Mouse (Mus musculus) CD4-positive naive resting alpha-beta T cell, adult 57 days (primary cell): ENCODE results near the gene Clip1. TPM values are rescaled to one million over a fixed set of nuclear protein-coding genes. Genes with fewer than 3 reads are reported as not detected.

Experiments
- total RNA-seq: library from RNA; stranded (reverse); gene quantifications from one replicate; pipeline ENCODE4 v1.2.4, GENCODE M21; 2023

Gene Clip1
- total RNA-seq = 99.2 TPM

DNA sequence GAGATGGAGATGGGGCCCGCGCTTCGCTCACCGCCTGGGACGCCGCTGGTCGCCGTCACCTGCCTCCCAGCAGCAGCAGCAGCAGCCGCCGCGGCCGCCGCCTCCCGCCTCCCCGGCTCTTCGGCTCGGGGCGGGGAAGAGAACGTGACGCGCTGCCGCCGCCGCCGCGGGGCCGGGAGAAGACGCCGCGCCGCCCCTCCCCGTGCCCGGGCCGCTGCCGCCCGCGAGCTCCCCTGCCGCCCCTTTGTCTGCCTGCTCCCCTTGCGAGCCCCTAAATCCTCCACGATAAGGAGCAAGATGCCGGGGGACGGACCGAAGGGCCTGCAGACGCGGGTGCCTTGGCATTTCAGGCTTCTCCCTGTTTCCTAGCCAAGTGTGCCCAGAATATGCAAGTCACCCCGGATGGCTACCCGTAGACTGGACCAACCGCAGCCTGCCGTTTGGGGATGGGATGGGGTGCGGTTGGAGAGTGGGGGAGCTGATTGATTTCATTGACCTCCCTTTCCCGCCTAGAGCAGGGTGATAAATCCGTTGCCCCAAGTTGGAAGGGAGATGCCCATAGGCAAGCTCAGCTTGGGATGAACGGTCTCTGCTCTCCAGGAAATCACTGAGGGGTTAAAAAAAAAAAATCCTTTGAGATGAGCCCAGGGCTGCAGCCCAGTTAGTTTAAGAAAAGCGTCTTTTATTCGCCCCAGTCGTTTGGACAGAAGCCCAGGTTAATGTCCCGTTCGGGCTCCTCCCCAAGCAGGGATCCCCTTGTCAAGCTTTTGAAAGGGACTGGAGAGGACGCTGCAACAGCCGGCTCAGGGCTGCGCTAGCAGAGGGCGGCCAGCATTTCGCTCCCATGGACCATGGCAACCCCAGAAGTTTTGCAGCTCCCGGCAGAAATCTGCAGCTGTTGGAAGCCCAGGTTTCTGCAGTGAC lies at the start of gene Clip1:
Gene Clip1 (minus strand): TSS at position 398 of the 924 bp plus-strand sequence.

DNA sequence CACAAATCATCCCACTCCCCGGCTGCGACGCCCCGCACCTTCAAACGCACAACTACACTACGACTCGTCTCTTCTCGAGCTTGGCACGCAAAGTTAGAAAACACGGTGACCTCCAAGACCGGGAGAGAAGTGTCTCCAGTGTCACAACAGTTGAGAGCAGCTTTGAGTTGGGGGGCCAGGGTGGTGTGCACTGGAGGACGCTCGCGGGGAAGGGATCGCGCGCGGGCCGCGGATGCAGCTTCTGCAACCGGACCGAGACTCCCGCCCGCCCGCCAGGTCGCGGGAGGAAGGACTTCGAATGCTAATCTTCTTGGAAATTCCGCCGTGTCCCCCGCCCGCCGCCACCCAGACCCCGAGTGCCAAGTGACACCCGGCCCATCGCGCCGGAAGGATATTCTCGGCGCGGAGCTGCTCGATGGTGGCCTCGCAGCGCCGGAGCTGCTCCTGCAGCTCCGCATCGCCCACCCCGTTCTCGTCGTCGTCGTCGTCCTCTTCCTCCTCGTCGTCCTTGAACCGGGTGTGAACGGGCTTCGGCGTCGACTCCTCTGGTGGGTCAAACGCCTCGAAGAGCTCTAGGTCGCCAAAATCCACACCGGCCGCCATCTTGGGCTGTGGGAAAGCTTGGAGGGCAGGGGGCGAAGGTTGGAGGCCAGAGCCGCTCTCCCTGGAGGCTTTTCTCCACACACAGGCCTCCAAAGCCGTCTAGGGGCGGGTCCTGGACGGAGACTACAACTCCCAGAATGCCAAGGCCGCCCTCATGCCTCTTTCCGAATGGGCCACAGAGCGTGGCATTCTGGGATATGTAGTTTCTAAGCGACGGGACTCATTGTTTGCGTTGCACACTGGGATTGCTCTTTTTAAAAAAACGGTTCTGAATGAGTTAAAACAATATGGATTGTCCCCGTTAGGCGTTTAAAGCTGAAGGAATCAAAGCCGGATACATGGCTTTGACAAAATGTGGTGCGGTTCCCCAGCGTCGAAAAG lies 36.2 kb upstream of the Clip1 start, which contains the start of gene Zcchc8:
Gene Zcchc8 (minus strand): TSS at position 773 of the 984 bp plus-strand sequence.

DNA sequence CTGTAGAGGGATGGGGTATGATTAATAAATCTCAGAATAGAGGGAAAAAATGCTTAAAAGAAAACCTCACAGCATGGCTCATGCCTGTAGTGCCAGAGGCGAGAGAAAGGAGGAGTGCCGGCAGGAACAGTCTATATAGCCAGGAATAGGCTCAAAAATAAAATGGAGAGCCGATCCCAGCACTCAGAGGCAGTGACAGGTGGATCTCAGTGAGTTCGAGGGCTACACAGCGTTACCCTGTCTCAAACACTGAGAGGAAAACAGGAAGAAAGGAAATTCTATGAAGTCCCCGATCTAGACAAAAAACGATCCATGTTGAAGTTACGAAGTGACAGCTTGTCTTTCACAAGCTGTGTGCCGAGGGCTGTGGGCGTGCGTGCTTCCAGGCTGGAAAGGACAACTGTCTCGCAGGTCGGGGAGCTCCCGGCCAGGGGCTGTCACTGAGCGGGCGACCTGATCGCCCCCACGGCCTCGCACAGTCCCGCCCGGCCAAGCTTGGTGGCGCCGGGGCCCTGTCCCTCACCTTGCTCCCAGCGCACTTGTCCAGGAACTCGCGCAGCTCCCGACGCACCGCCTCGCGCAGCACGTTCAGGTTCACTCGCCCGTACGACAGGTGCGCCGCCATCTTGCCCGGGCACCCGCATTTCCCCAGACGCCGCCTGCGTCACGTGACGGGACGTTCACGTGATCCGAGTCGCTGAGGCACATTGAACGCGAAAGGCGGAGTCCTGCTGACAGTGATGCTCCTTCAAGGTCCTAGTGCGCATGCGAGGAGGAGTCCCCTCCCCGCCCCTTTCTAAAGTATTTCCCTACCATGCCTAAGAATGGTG lies 111.8 kb downstream of the Clip1 start, which contains the start of gene Vps33a:
Gene Vps33a (minus strand): TSS at position 682 of the 830 bp plus-strand sequence.

Other genes starting within 250 kb of the Clip1 start
- not detected for gene Lrrc43, start 195.3 kb downstream of the Clip1 start, total RNA-seq
- not detected for gene Il31, start 195.1 kb downstream of the Clip1 start, total RNA-seq
- gene B3gnt4, start 174.2 kb downstream of the Clip1 start, total RNA-seq = not detected
- 55.7 TPM for gene Diablo, start 160.4 kb downstream of the Clip1 start, total RNA-seq
- gene Gm49027, start 159.1 kb downstream of the Clip1 start, total RNA-seq = 4.8 TPM
- 49.0 TPM for gene Vps33a, start 111.6 kb downstream of the Clip1 start, total RNA-seq
- 78.7 TPM for gene Zcchc8, start 36.5 kb upstream of the Clip1 start, total RNA-seq
- gene Rsrc2, start 64.8 kb upstream of the Clip1 start, total RNA-seq = 247 TPM
- 1.1 TPM for gene Kntc1, start 65.1 kb upstream of the Clip1 start, total RNA-seq
- gene Hcar2, start 180.9 kb upstream of the Clip1 start, total RNA-seq = 1.5 TPM
- 0.33 TPM for gene Hcar1, start 195.4 kb upstream of the Clip1 start, total RNA-seq
- 33.8 TPM for gene Denr, start 222.6 kb upstream of the Clip1 start, total RNA-seq
- 3.3 TPM for gene Gm43518, start 242.8 kb upstream of the Clip1 start, total RNA-seq
- gene Ccdc62, start 246.1 kb upstream of the Clip1 start, total RNA-seq = 2.2 TPM